Mouse (Mus musculus) heart, embryonic 12.5 days (tissue): Measurements from ENCODE around the gene 4930558K02Rik. TPM values are rescaled to one million over a fixed set of nuclear protein-coding genes. Genes with fewer than 3 reads are reported as not detected.
A peak's percentile ranks its signal among the peaks of the same experiment; 100 is the strongest.

ENCODE experiments used
- ATAC-seq: fragments of 200-750 bp; cut with Nextera tagmentation; 2 replicates; pipeline ENCODE4 v1.8.0; 2017; ENCODE audit warnings: moderate TSS enrichment, moderate library complexity; ENCODE audit not compliant: insufficient number of reproducible peaks, low FRiP score
- H3K27ac ChIP-seq: fragments of 300-500 bp; sonication (generic); 2 replicates; pipeline ENCODE4 v1.5.1; 2016; ENCODE audit warnings: mild to moderate bottlenecking, moderate library complexity; ENCODE audit not compliant: poor library complexity, severe bottlenecking
- H3K27me3 ChIP-seq: fragments of 300-500 bp; sonication (generic); replicated peaks from 2 replicates; pipeline ENCODE4 v1.6.1; 2016; ENCODE audit warnings: mild to moderate bottlenecking, moderate library complexity
- H3K36me3 ChIP-seq: fragments of 300-500 bp; sonication (generic); 2 replicates; pipeline ENCODE4 v1.6.1; 2016; ENCODE audit warnings: mild to moderate bottlenecking, moderate library complexity
- H3K4me1 ChIP-seq: fragments of 300-500 bp; sonication (generic); replicated peaks from 2 replicates; pipeline ENCODE4 v1.6.1; 2016; ENCODE audit warnings: mild to moderate bottlenecking
- H3K4me2 ChIP-seq: fragments of 300-500 bp; sonication (generic); 2 replicates; pipeline ENCODE4 v1.6.1; 2016; ENCODE audit warnings: mild to moderate bottlenecking, moderate library complexity
- H3K4me3 ChIP-seq: fragments of 300-500 bp; sonication (generic); 2 replicates; pipeline ENCODE4 v1.5.1; 2016; ENCODE audit warnings: mild to moderate bottlenecking
- H3K9ac ChIP-seq: fragments of 300-500 bp; sonication (generic); 2 replicates; pipeline ENCODE4 v1.6.1; 2016; ENCODE audit warnings: mild to moderate bottlenecking, moderate library complexity
- H3K9me3 ChIP-seq: fragments of 300-500 bp; sonication (generic); replicated peaks from 2 replicates; pipeline ENCODE4 v1.6.1; 2016; ENCODE audit warnings: mild to moderate bottlenecking, moderate library complexity
- WGBS: fragments of 180-500 bp; shearing (Covaris S2); methylation state at CpG from one replicate; pipeline ENCODE4 v1.1.7; 2016; 5-methylcytosine and 5-hydroxymethylcytosine counted together
- polyA plus RNA-seq: library from polyadenylated mRNA; unstranded; fragments of >200 nt; fragmentation: Nextera tagmentation; extraction: Ambion mirVana; gene quantifications from 2 replicates; pipeline ENCODE4 v1.2.1, GENCODE M21; 2016

4930558K02Rik gene
- polyA plus RNA-seq = not detected in 2 replicates

DNA sequence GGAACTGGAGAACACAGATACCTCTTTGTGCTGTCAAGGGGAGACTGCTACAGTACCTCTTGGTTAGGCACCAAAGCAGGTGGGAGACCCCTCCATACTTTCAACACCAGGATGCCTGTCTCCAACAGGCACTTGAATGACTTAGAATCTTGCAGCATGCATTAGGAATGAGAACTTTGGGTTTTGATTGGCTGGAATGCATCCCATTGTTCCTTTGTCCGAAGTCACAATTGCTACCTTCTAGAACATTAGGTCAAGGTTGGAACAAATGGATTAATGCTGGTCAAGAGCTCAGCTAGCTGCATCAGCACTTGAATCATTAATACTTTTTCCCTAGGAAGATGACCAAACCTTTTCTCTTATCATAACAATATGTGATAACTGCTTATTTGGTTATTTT lies at the start of gene 4930558K02Rik:
Gene 4930558K02Rik, minus strand, starts transcription at position 101 of the 400 bp plus-strand sequence.
- Histone ChIP-seq H3K9me3 (no peaks in the 10 kb centered on the region), H3K27ac (no peak within 1 kb of the TSS), H3K27me3 (no peaks in the 10 kb centered on the region), H3K36me3 (no peaks in the 10 kb centered on the region), H3K4me3 (no peak within 1 kb of the TSS), H3K4me2 (no peak within 1 kb of the TSS), H3K9ac (no peak within 1 kb of the TSS), H3K4me1 (peaks cover 8% of the 10 kb centered on the region)
- no peak for ATAC-seq
- 64% methylated on average over 1 of the region's 1 CpGs for WGBS

DNA sequence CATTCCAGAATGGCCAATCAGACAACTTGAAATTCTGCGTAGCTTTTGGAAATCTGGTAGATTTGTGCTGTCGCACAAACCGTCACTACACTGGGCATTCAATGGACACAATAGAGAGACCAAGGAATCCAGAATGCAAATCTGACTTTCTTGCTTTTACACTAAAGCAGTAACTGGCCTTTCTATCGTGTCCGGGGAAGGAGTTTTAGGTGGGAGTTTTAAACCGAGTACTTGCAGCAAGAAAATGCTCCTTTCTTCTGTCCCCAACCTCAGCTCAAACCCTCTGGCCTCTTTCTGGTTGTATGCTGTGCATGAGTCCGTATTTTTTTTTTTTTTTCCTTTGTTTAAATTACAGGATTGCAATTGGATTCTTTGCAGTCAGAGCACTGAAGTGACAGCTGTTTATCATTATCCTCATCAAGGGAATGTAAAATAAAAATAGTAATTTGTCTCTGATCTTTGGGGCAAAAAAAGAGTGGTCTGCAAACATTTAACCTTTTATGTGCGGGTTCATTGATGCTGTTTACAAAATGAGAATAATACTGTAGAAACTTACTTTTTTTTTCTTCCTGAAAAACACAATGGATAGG lies 44.3 kb upstream of the 4930558K02Rik start:
- Histone ChIP-seq H3K36me3 (no peaks in the 10 kb centered on the region), H3K4me2 (no peak overlapping the region), H3K9ac (no peak overlapping the region), H3K27ac (no peak overlapping the region), H3K27me3 (no peaks in the 10 kb centered on the region), H3K4me3 (no peak overlapping the region), H3K4me1 (peaks cover 8% of the 10 kb centered on the region; the same call in 1 of the 2 replicates), H3K9me3 (no peaks in the 10 kb centered on the region)
- 69% methylated on average over 8 of the region's 8 CpGs for WGBS
- ATAC-seq = no peak

DNA sequence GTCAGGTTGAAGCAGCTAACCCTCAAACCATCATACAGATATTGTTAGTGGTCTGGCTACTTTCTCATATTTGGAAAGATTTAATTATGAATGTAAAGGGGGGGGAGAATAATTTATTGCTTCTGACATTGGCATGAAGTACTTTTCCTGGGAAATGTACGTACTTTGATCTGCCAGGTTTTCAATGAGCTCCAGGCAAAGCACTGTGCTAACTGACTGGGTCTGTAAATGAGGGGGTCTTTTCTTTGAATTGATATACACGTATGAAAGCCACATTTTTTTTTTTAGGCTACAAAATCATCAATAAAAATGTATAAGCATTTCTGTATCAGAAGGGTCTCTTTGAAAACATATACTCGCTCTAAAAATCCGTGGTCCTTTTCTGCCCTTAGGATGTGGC lies 41.3 kb upstream of the 4930558K02Rik start:
- Histone ChIP-seq H3K4me3 (no peak overlapping the region), H3K27me3 (no peaks in the 10 kb centered on the region), H3K4me1 (peaks cover 22% of the 10 kb centered on the region), H3K27ac (0 out of 2 replicates have a peak overlapping the region, but pooled peaks have one; percentile 6), H3K4me2 (no peak overlapping the region), H3K9me3 (no peaks in the 10 kb centered on the region), H3K36me3 (no peaks in the 10 kb centered on the region), H3K9ac (no peak overlapping the region)
- ATAC-seq = no peak
- WGBS = 77% methylated on average over 4 of the region's 4 CpGs

DNA sequence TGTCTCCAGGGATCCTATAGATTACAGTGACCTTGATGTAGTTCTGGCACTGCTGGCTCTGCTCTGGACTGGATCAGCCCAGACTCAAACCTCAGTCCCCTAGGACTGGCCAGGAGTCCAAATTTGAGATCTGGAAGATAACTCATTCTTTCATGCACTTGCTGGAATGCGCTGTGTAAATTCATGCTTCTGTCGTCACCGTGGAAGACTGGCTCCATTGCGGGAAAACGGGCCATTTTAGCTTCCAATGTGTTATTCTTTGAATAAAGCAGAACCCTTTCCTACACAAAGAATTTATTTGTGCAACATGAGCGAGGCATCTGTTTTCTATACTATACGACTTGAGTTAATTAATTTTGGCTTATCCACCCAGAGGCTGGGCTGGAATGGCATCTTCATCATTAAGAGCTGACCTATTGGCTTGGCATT lies 40.9 kb upstream of the 4930558K02Rik start:
- H3K4me2 ChIP-seq = no peak overlapping the region
- no peak overlapping the region for H3K9ac ChIP-seq
- 69% methylated on average over 7 of the region's 7 CpGs for WGBS
- H3K4me1 ChIP-seq = peaks cover 25% of the 10 kb centered on the region
- H3K9me3 ChIP-seq = no peaks in the 10 kb centered on the region
- H3K27me3 ChIP-seq = no peaks in the 10 kb centered on the region
- H3K27ac ChIP-seq = no peak overlapping the region
- no peak; the same call in 1 of the 2 replicates for ATAC-seq
- H3K4me3 ChIP-seq = no peak overlapping the region
- no peaks in the 10 kb centered on the region for H3K36me3 ChIP-seq

DNA sequence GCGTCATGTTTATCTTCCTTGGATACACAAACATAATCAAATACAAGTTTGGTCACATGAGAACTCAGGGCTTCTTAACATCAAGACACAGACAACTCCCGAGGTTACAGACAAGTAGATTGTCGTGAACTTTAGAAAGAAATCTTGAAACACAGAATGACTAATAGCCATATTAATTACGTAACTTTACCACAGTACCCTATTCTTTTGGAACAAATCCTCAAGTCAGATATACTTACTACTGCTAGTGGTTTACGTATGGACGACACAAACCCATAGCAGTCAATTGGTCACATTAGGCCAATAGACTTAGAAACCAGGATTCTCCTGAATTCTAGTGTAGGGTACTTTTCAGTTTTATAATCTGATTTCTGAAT lies 39.2 kb upstream of the 4930558K02Rik start:
- H3K27me3 ChIP-seq = no peaks in the 10 kb centered on the region
- no peak overlapping the region for H3K9ac ChIP-seq
- H3K27ac ChIP-seq = peak overlapping the region; percentile 82
- H3K9me3 ChIP-seq = no peaks in the 10 kb centered on the region
- H3K36me3 ChIP-seq = no peaks in the 10 kb centered on the region
- 63% methylated on average over 6 of the region's 6 CpGs for WGBS
- no peak overlapping the region for H3K4me3 ChIP-seq
- H3K4me1 ChIP-seq = peaks cover 34% of the 10 kb centered on the region
- ATAC-seq = no peak
- H3K4me2 ChIP-seq = no peak overlapping the region

DNA sequence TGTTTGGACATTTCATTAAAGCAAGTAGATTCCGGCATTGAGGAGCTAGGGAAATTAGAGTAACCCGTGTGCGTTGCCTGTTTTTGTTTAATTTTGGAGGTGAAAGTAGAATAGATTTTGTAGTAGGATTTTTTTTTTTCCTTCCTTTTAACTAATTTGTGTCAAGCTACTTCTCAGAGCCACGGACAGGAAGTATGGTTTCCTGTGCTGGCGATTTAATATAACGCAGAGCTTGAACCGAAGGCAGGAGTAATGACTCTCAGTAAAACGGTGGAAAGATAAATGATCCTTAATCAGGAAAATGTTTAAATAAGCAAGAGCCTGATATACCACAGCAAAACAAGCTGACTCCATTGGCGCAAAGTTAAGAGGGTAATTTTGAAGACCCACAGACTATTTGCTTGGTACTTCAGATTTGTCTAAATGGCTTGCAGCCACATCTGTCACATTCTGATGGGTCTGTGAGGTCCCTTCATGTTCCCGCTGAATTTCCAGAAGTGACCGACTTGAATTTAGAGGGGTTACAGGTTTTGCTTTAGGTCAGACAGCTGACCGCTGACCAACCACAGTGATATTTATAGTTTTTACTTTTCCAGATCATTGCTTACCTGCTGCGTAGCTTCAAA lies 38.7 kb upstream of the 4930558K02Rik start:
- H3K4me3 ChIP-seq = no peak overlapping the region
- H3K9me3 ChIP-seq = no peaks in the 10 kb centered on the region
- no peak overlapping the region for H3K4me2 ChIP-seq
- 55% methylated on average over 13 of the region's 13 CpGs for WGBS
- H3K4me1 ChIP-seq = peaks cover 39% of the 10 kb centered on the region
- no peak overlapping the region for H3K9ac ChIP-seq
- peak overlapping the region; percentile 82 for H3K27ac ChIP-seq
- H3K36me3 ChIP-seq = no peaks in the 10 kb centered on the region
- ATAC-seq = 0 out of 2 replicates have a peak, but pooled peaks have one; percentile 42
- H3K27me3 ChIP-seq = no peaks in the 10 kb centered on the region

DNA sequence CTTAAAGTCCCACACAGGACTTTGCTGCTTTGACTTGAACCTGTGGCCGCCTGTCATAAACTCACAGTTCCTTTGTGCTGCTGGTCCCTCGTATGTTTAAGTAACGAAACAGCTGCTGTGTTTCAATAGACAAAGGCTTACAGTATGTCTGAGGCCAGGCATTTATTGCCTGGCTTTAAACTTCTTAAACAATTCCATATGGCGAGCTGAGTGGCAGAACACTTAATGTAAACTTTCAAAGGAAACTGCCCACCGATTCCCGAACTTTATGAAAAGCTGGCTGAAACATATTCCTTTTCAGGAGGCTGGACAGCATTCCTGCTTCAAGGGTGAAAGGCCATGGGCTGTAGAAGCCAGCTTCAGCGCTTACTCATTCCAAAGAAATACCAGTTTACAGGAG lies 37.5 kb upstream of the 4930558K02Rik start:
- H3K4me3 ChIP-seq = no peak overlapping the region
- H3K27ac ChIP-seq = peak overlapping the region; percentile 78
- ATAC-seq = no peak
- no peaks in the 10 kb centered on the region for H3K27me3 ChIP-seq
- no peaks in the 10 kb centered on the region for H3K36me3 ChIP-seq
- H3K4me1 ChIP-seq = peaks cover 39% of the 10 kb centered on the region
- no peak overlapping the region for H3K9ac ChIP-seq
- H3K4me2 ChIP-seq = no peak overlapping the region
- WGBS = 51% methylated on average over 7 of the region's 7 CpGs
- no peaks in the 10 kb centered on the region for H3K9me3 ChIP-seq

DNA sequence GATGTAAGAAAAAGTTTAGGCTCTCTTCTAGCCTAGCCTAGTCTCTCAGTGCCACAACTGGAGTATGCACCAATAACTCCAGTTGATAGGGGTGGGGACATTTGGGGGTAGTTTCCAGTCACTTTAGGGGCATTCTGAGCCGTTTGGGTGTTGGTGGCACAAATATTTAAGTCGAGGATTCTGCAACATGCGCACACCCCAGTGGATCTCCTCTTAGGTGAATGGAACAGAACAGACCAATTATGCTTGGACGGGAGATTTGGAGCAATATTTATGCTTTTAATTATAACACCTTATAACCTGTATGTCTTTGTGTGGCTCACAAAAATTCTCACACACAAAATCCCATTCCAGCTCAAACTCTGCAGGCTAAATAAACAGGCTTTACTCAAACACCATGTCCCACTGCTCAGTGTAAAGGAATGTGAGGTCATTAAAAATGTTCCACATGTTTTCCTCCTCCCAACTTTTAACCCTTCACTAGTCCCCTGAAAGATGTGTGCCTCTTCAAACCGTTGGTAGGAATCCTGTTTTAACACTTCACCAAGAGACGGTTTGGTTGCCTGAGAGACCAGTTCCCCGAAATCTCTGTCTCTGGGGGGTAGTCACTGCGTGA lies 35.9 kb upstream of the 4930558K02Rik start:
- H3K36me3 ChIP-seq = no peaks in the 10 kb centered on the region
- no peak for ATAC-seq
- no peak overlapping the region for H3K4me2 ChIP-seq
- H3K4me3 ChIP-seq = no peak overlapping the region
- H3K27ac ChIP-seq = peak overlapping the region; percentile 52; the same call in 1 of the 2 replicates
- peaks cover 40% of the 10 kb centered on the region for H3K4me1 ChIP-seq
- no peaks in the 10 kb centered on the region for H3K27me3 ChIP-seq
- 58% methylated on average over 8 of the region's 8 CpGs for WGBS
- no peak overlapping the region for H3K9ac ChIP-seq
- no peaks in the 10 kb centered on the region for H3K9me3 ChIP-seq

DNA sequence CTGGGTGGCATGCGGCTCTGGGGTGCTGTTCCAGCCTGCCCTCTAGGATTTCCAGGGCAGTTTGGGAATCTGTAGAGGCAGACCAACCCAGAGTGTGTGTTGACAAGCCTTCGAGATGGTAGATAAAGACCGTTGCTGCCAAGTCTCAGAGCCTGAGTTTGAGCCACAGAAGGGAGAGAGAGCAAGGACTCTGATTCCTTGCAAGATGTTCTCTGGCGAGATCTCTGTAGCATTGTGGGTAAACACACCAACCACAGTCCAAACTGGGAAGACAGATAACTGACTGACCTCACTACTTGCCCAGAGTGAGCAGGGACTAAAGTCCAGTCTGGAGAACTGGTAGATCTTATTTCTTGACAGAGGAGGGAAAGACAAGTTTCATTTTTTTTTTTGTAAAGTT lies 34.1 kb upstream of the 4930558K02Rik start:
- Histone ChIP-seq H3K4me3 (no peak overlapping the region), H3K27me3 (no peaks in the 10 kb centered on the region), H3K36me3 (no peaks in the 10 kb centered on the region), H3K9ac (no peak overlapping the region), H3K9me3 (no peaks in the 10 kb centered on the region), H3K4me1 (peaks cover 48% of the 10 kb centered on the region), H3K27ac (0 out of 2 replicates have a peak overlapping the region, but pooled peaks have one; percentile 14), H3K4me2 (no peak overlapping the region)
- whole genome bisulfite sequencing = 12% methylated on average over 4 of the region's 4 CpGs
- no peak for ATAC-seq

DNA sequence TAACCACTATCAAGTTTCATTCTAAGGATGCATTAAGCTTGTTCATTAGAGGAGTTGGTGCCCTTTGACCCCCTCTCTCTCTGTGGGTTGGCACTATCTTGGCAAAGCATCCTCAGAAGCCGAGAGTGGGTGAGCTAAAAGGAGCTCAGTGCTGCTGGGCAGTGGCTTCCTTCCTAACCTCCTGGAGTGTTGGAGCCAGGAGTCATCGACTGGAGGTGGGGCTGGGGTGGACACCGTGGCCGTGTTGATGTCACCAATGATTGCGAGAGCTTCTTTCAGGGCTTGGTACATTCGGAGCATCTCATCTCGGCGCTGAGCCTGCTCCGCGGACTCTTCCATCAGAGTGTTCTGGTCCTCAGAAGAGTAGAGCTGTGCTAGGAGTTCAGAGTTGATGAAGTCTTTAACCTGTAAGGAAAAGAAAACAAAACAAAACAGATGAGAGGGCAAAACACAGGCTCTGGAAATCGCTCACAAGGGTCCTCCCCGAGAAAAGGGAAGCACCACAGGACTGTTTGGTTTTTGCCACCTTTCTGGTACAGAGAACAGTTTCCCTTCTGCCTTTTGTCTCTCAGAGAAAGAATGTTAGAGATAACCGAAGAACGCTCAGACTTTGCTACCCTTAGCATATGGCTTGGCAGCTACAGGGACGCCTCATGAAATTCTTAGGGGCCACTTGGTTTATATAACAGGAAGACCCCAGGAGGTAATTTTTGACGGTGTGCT lies 32.2 kb upstream of the 4930558K02Rik start:
- no peaks in the 10 kb centered on the region for H3K27me3 ChIP-seq
- peak overlapping the region; percentile 47 for H3K4me2 ChIP-seq
- 0 out of 2 replicates have a peak, but pooled peaks have one; percentile 33 for ATAC-seq
- H3K36me3 ChIP-seq = no peaks in the 10 kb centered on the region
- peaks cover 46% of the 10 kb centered on the region for H3K4me1 ChIP-seq
- WGBS = 34% methylated on average over 16 of the region's 16 CpGs
- no peak overlapping the region for H3K4me3 ChIP-seq
- no peaks in the 10 kb centered on the region for H3K9me3 ChIP-seq
- peak overlapping the region; percentile 51; the same call in 1 of the 2 replicates for H3K27ac ChIP-seq
- H3K9ac ChIP-seq = 0 out of 2 replicates have a peak overlapping the region, but pooled peaks have one; percentile 13

DNA sequence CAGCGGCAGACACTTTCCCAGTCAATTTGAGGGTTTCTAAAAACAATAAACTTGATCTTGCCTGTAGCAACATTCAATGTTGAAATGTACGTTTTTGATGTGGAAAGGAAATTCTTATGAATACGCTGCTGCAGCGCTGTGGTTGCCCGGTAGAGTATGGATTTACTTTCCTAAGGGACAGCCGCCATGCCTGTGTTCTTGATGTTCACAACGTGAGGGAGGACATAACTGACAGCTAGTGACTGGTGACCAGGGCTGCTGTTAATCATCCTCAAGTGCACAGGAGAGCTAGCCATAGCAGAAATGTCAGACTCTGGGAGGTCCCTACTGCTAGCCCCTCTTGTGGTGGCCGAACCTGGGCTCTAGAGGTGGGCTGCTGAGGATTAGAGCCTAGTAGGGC lies 29.6 kb upstream of the 4930558K02Rik start:
- Histone ChIP-seq H3K36me3 (no peaks in the 10 kb centered on the region), H3K9me3 (no peaks in the 10 kb centered on the region), H3K27me3 (no peaks in the 10 kb centered on the region), H3K4me2 (no peak overlapping the region), H3K27ac (peak overlapping the region; percentile 73), H3K9ac (no peak overlapping the region), H3K4me1 (peaks cover 45% of the 10 kb centered on the region), H3K4me3 (no peak overlapping the region)
- no peak for ATAC-seq
- WGBS = 54% methylated on average over 8 of the region's 8 CpGs
